Mouse (Mus musculus) embryo, embryonic 11 days (tissue): ENCODE measurements at regions not wholly inside any gene's neighbourhood (a gene's known extent, or its start where the extent isn't known, plus 50 kb on each side); places are given as distances from the start of the nearest gene placed in this dataset.
"Not testable (repeated sequence)": the region's sequence is repeated elsewhere in the genome, so short reads cannot be mapped to it uniquely, and the experiment has no call there.

Source experiments
- DNase-seq: peaks from one replicate; pipeline ENCODE4 v3.0.0-alpha.2; 2015

DNA sequence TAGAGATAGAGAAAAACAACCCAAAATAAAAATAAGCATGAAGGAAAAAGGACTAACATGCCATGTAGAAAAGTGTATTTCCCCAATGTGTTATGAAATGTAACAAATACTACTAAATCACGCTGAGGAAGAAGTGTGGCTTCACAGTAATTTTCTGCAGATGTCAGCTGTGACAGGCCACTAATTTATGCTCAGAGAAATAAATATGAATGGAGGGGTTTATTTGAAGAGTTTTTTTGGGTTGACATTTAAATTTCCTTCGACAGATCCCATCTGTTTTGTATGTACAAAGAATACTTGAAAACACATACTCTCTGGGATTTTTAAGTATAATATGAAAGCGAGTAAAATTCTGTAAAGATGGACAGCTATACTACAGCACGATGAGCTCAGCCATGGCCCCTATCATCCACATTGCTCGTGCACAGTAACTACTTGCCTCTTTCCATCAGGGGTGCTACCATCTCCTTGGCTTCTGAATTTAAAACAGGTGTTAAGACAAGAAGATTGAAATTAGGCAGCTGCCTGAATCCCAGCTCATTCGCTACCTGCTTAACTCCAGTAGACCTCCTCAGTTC, 605.1 kb downstream of the Gm4340 start:
- DNase-seq: no peak

DNA sequence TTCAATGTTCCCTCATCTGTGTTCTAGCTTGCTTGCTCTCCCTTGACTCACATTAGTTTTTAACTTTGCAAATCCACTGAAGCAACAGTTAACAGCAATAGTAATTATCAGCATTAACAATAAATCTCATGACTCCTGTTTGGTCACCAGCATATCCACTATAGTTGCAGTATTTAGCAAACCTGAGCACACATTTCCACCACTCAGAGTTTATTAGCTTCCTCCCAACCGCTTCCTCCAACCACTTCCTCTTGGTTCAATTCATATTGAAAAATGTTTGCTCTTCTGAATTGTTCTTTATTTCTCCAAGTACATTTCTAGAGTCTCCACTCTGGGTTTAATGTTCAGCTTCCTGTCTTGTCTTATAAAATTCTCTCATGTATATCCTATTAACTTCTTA, 611.0 kb downstream of the Gm4340 start:
- no peak for DNase-seq

DNA sequence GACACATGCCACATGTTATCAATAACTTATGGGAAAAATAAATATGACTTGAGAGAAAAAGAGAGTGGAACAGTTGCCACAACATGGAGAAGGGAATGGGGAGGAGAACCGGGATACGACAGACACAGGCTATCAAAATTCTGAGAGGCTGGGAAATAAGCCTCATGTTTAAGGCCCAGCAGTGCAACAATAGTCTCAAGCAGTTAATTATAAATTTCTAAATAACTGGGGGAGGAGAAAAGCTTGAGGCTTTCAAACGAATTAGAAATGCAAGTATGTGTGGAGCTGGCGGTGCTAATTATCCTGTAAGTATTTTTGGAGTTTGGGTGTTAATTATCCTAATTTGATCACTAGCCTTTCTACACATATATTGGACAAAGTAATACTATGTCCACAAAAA, 624.4 kb downstream of the Gm4340 start:
- DNase-seq: no peak

DNA sequence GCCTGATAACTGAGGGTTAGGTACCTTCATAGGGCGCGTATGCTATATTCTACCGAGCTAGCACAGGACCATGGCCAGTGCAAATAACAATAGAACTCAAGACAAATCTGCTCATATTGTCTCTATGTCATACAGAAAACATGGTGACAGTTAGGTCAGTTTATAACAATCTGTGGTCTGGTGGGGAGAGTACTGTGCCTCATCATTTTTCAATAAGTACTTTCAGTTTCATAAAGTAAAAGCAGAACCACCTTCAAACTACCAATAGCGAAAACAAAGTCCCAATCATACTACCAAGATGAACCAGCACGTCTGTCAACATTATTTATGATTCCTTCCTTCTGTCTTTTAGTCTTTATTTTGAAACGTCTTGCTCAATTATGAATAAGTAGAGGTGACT, 658.0 kb downstream of the Gm4340 start:
- DNase-seq: no peak

DNA sequence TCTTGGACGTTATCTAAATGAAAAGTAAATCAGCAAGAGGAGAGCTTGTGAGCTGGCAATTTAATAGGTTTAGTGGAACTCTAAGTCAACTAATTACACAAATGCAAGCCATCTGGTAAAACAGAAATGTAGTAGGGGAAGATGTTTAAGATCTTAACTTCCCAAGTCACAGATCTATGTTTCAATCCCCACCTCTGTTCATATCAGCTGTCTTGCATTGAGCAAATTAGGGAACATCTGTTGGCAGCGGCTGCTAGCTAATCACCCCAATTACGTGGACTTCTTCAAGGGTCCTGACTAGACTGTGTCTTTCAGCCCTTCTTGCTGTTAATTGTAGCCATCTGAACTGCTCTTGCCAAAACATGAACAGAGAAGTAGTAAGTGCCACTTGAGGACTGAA, 659.3 kb downstream of the Gm4340 start:
- DNase-seq: peak; percentile 39

DNA sequence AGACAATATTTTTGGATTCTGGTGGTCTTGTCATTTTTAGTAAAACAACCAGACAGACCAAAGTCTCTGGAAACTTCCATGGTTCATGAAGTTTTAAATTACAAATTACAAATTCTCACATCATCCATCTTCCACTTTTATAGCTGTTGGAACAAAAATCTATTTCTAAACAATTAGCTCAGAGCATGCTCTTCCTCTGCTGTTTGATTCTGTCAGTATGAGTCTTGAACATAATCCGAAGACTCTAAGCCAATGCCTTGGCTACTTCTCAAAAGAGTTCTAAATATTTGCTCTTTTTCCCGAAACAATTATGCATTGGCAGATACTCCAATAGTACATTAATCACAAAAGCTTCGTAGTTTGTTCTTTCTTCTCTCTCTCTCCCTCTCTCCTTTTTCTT, 684.4 kb downstream of the Gm4340 start:
- no peak for DNase-seq

DNA sequence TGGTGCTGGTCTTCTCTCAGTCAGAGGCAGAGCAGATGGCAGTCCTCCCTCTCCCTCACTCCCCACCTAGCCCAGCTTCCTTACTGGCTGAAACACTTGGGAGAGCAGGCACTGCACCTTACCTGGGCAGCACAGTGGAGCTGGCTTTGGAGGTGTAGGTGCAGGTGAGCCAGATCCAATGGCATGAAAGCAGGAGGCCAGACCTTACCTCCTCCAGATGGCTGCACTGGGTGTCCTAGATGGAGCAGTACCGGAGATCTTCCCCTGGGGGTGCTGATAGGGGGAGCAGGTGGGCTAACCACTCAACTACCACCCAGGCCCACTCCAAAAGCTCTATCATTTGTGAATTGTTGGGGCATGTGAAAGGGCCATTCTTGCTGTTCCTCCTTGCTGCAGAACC, 660.0 kb downstream of the Tmtc2 start:
- no peak for DNase-seq

DNA sequence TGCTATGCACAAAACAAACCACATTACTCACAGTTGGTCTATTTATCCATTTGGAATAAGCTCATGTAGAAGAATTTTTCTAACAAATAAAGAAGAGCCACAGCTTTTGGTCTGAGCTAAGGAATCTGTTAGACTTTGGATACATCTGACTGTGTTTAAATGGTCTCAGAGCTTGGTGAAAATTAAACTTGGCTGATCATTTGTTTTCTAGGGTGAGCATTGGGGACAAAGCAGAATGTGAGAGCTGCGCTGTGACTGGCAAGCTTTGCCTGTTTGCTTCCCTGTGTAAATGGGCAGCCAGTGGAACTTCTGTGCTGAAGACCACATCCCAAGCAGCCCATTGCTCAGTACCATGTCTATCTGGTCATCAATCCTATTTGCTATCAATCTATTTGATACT, 658.7 kb downstream of the Tmtc2 start:
- no peak for DNase-seq

DNA sequence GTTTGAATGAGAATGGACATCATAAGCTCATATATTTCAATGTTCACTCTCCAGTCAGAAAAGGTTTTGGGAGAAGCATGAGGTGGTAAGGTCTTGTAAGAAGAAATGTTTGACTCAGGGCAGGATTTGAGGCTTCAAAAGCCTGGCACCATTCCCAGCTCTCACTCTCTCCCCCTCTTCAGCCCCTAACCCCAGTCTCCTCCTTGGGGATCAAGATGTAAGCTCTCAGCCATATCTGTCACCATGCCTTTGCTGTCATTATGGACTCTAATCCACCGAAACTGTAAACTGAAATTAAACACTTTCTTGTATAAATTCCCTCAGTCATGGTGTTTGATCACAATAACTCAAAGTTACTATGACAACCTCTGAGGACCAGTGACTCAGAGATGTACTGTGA, 637.6 kb downstream of the Tmtc2 start:
- DNase-seq: no peak

DNA sequence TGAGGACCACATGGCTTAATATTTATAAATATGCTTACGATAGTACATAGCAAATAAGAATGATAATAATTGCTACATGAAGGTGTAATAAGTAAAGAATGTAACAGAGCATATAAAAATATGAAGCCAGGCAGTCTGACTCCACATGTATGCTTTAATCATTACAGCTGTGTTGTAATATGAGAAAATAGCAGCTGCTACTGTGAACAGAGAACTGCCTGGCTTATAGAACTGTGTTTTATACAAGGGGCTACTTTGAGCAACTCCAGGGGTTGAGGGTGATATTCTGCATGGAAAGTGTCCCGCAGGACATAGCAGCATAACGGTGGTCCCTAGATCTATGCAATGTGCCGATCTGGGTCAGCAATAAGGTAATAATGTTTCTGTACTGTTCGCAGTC, 627.9 kb downstream of the Tmtc2 start:
- DNase-seq: no peak

DNA sequence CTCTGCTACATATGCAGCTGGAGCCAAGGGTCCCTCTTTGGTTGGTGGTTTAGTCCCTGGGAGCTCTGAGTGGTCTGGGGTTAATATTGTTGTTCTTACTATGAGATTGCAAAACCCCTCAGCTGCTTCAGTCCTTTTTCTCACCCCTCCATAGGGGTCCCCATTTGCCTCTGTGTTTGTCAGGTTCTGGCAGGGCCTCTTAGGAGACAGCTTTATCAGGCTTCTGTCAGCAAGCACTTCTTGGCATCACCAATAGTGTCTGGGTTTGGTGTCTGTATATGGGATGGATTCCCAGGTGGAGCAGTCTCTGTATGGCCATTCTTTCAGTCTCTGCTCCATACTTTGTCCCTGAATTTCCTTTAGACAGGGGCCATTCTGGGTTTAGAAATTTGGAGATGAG, 625.4 kb downstream of the Tmtc2 start:
- not testable (repeated sequence) for DNase-seq

DNA sequence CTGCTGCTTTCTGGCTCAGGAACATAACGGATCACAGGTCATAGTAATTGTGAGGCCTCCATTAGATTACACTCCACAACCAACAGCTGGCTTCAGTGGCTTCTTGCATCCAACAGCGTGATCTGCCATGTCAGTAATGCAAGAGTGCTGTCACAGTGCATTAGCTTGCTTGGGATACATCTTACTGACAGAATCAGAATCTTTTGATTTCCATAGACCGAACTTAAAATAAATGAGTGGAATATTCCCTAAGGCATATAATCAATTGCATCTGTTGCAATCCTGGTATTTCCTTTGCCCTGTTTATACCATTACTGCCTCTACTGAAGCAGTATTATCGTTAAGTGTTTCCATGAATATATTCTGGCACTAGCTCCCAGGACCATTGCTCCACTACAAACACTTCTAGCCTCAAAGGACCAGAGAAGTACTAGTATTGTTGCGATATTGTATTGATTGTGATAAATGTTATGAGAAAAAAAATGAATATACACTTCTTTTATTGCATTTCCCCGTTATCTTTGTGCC, 605.8 kb downstream of the Tmtc2 start:
- DNase-seq: peak; percentile 3
